ENCODE assay signal across 12 mouse cellular contexts in the genomic region with DNA sequence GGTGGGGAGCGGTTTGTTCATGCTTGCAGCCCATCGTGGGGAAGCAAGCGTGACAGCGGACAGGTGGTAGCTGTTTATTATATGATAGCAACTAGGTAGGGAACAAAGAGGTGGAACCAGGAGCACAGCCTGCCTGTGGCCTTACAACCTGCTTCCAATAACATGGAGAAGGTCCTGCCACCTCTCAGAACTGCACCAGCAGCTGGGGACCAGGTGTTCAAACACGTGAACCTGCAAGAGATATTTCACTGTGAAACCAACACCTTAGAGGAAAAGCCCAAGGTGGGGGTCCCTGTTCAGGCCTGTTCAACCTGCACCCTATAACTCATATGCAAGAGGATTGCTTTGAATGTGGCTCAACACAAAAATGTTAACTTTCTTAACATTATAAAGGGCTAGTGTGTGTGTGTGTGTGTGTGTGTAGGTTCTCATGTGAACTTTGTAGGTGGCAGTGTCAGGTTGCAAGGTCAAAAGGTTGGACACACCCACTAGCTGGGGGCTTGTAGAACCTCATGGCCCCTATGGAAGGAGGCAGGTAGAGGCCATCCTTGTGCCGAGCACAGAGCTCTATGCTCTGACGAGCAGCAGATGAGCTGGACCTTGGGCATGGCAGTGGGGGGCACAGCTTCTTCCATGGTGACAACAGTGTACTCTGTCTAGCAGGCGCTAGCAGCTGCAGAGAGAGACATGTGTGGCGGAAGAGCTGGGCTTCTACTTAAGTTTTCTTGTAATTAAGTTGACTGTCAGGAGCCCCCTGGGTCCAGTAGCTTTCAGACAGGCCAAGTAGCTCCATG.
A peak's percentile ranks its signal among the peaks of the same experiment; 100 is the strongest.
DNase-seq lines count a peak whose midpoint lies in the region; ATAC-seq and TF ChIP-seq lines count a peak whose summit lies in the region.
"Had no signal": no experiment of that assay in that cellular context is flagged by ENCODE, and none has a peak within 500 bp of the region (broad histone marks: within the 10 kb centered on the region; RNA-seq: fewer than 3 reads in every experiment).

No protein-coding gene starts in this region.

- TF ChIP-seq CTCF in forebrain, postnatal 0 days (IDR thresholded peaks at IDR 0.05; ENCODE audit: low read depth), result no peak

- no peaks in the 10 kb centered on the region for H3K9me3 ChIP-seq in heart, embryonic 16.5 days (replicated peaks; ENCODE audit: control insufficient read depth, low read length)
- no peaks in the 10 kb centered on the region for H3K9me3 ChIP-seq in embryonic facial prominence, embryonic 11.5 days (replicated peaks; ENCODE audit: control insufficient read depth, low read length)
- H3K9me3 ChIP-seq in forebrain, postnatal 0 days (ENCODE audit: low read length), result no peaks in the 10 kb centered on the region
- no peaks in the 10 kb centered on the region for H3K9me3 ChIP-seq in limb, embryonic 14.5 days (ENCODE audit: control insufficient read depth, low read length)
- H3K9me3 ChIP-seq: lung, embryonic 15.5 days had no signal

- no peaks in the 10 kb centered on the region for H3K36me3 ChIP-seq in heart, embryonic 16.5 days (ENCODE audit: control insufficient read depth, insufficient read depth)
- no peaks in the 10 kb centered on the region for H3K36me3 ChIP-seq in embryonic facial prominence, embryonic 11.5 days (replicated peaks; ENCODE audit: control insufficient read depth, insufficient read depth, low read depth, low read length)
- no peaks in the 10 kb centered on the region for H3K36me3 ChIP-seq in forebrain, postnatal 0 days (ENCODE audit: insufficient read depth)
- no peaks in the 10 kb centered on the region for H3K36me3 ChIP-seq in limb, embryonic 14.5 days (ENCODE audit: control insufficient read depth, insufficient read depth, low read length)
- H3K36me3 ChIP-seq: lung, embryonic 15.5 days had no signal

- ATAC-seq in heart, embryonic 16.5 days (replicated peaks; ENCODE audit: extremely low read depth, insufficient read depth, low FRiP score), result no peak
- 0 out of 2 replicates have a peak, but pooled peaks have one; percentile 45 for ATAC-seq in embryonic facial prominence, embryonic 11.5 days (replicated peaks; ENCODE audit: insufficient number of reproducible peaks, low FRiP score, low TSS enrichment, low read depth)
- peak; percentile 8 for ATAC-seq in forebrain, postnatal 0 days
- no peak for ATAC-seq in limb, embryonic 14.5 days (ENCODE audit: low FRiP score, low read depth)
- ATAC-seq in erythroblast, adult 5-6 weeks (replicated peaks; ENCODE audit: low FRiP score, poor library complexity, severe bottlenecking), result no peak

- H3K4me3 ChIP-seq in heart, embryonic 16.5 days (ENCODE audit: low read length), result no peak overlapping the region; the same call in 1 of the 2 replicates
- H3K4me3 ChIP-seq in embryonic facial prominence, embryonic 11.5 days (ENCODE audit: low read depth, low read length), result no peak overlapping the region
- no peak overlapping the region for H3K4me3 ChIP-seq in forebrain, postnatal 0 days (ENCODE audit: low read depth, low read length)
- H3K4me3 ChIP-seq in limb, embryonic 14.5 days (replicated peaks; ENCODE audit: low read length), result no peak overlapping the region
- H3K4me3 ChIP-seq: lung, embryonic 15.5 days had no signal

- DNase-seq in heart, postnatal 25 days (ENCODE audit: low spot score), result no peak
- DNase-seq in embryonic facial prominence, embryonic 11.5 days (ENCODE audit: low spot score), result peak; percentile 36
- no peak for DNase-seq in forebrain, postnatal 0 days
- DNase-seq in limb, embryonic 14.5 days (ENCODE audit: low spot score), result no peak
- no peak for DNase-seq in B cell, adult 2 months
- no peak for DNase-seq in Muller cell, postnatal 12 days (ENCODE audit: inconsistent ontology term)
- DNase-seq: heart, postnatal 36 days; thymus, postnatal 4 days had no signal

- intact Hi-C loops in heart, postnatal 25 days (cut with DNase I), result no loop called here

- H3K27me3 ChIP-seq in heart, embryonic 16.5 days (ENCODE audit: control insufficient read depth, insufficient read depth, low read length), result no peaks in the 10 kb centered on the region
- no peaks in the 10 kb centered on the region for H3K27me3 ChIP-seq in embryonic facial prominence, embryonic 11.5 days (ENCODE audit: control insufficient read depth, insufficient read depth, low read length)
- no peaks in the 10 kb centered on the region for H3K27me3 ChIP-seq in forebrain, postnatal 0 days (ENCODE audit: insufficient read depth, low read length)
- H3K27me3 ChIP-seq in limb, embryonic 14.5 days (ENCODE audit: control insufficient read depth, insufficient read depth, low read length), result no peaks in the 10 kb centered on the region
- H3K27me3 ChIP-seq: CH12.LX; lung, embryonic 15.5 days had no signal

- H3K4me2 ChIP-seq in heart, embryonic 16.5 days (ENCODE audit: low read depth, low read length), result peak overlapping the region; percentile 47; the same call in 1 of the 2 replicates
- 0 out of 2 replicates have a peak overlapping the region, but pooled peaks have one; percentile 1 for H3K4me2 ChIP-seq in embryonic facial prominence, embryonic 11.5 days (ENCODE audit: low read depth, low read length)
- H3K4me2 ChIP-seq in forebrain, postnatal 0 days (ENCODE audit: low read depth), result peak overlapping the region; percentile 26; the same call in 1 of the 2 replicates
- H3K4me2 ChIP-seq in limb, embryonic 14.5 days (replicated peaks; ENCODE audit: low read depth, low read length, severe bottlenecking), result no peak overlapping the region
- H3K4me2 ChIP-seq: lung, embryonic 15.5 days had no signal

- H3K27ac ChIP-seq in heart, embryonic 16.5 days (ENCODE audit: low read length), result no peak overlapping the region
- no peak overlapping the region for H3K27ac ChIP-seq in embryonic facial prominence, embryonic 11.5 days (replicated peaks; ENCODE audit: low read depth, low read length)
- peak overlapping the region; percentile 64 for H3K27ac ChIP-seq in forebrain, postnatal 0 days (ENCODE audit: low read depth, low read length)
- no peak overlapping the region for H3K27ac ChIP-seq in limb, embryonic 14.5 days (replicated peaks; ENCODE audit: low read depth, low read length)
- H3K27ac ChIP-seq: lung, embryonic 15.5 days had no signal

- H3K9ac ChIP-seq in heart, embryonic 16.5 days (ENCODE audit: low read length), result no peak overlapping the region
- no peak overlapping the region for H3K9ac ChIP-seq in embryonic facial prominence, embryonic 11.5 days (replicated peaks; ENCODE audit: low read length)
- H3K9ac ChIP-seq in forebrain, postnatal 0 days, result no peak overlapping the region
- H3K9ac ChIP-seq in limb, embryonic 14.5 days (ENCODE audit: low read depth, low read length, severe bottlenecking), result 0 out of 2 replicates have a peak overlapping the region, but pooled peaks have one; percentile 28
- H3K9ac ChIP-seq: lung, embryonic 15.5 days had no signal

- H3K4me1 ChIP-seq in heart, embryonic 16.5 days (ENCODE audit: control insufficient read depth, insufficient read depth, low read length), result peaks cover 15% of the 10 kb centered on the region
- H3K4me1 ChIP-seq in embryonic facial prominence, embryonic 11.5 days (ENCODE audit: control insufficient read depth, insufficient read depth, low read length), result peaks cover 12% of the 10 kb centered on the region
- peaks cover 13% of the 10 kb centered on the region for H3K4me1 ChIP-seq in forebrain, postnatal 0 days (ENCODE audit: insufficient read depth)
- peaks cover 14% of the 10 kb centered on the region for H3K4me1 ChIP-seq in limb, embryonic 14.5 days (ENCODE audit: control insufficient read depth, insufficient read depth, low read length)

- TF ChIP-seq POLR2A in limb, embryonic 14.5 days (IDR thresholded peaks at IDR 0.05; ENCODE audit: borderline replicate concordance, extremely low read depth, insufficient read depth, insufficient read length), result no peak

- 69% methylated on average over 9 of the region's 9 CpGs for WGBS in heart, embryonic 16.5 days
- 51% methylated on average over 9 of the region's 9 CpGs for WGBS in embryonic facial prominence, embryonic 11.5 days
- WGBS in forebrain, postnatal 0 days, result 59% methylated on average over 9 of the region's 9 CpGs
- 46% methylated on average over 9 of the region's 9 CpGs for WGBS in limb, embryonic 14.5 days

Comparison
In these comparisons a context has a peak if more than half of its experiments do, and no peak if none do; other contexts are left out.
1. ATAC-seq: peak in embryonic facial prominence, embryonic 11.5 days (single experiment) and forebrain, postnatal 0 days (single experiment); none in heart, embryonic 16.5 days (single experiment), limb, embryonic 14.5 days (single experiment) and erythroblast, adult 5-6 weeks (single experiment).